9 mouse cellular contexts compared by ENCODE assay signal in genomic region chr19:19347017-19347416, GRCm38 (mm10).
DNase-seq lines count a peak whose midpoint lies in the region; ATAC-seq and TF ChIP-seq lines count a peak whose summit lies in the region.
"Had no signal": no experiment of that assay in that cellular context is flagged by ENCODE, and none has a peak within 500 bp of the region (broad histone marks: within the 10 kb centered on the region; RNA-seq: fewer than 3 reads in every experiment).

No protein-coding gene starts in this region.

- no peaks in the 10 kb centered on the region for H3K4me1 ChIP-seq in liver, embryonic 14.5 days (replicated peaks; ENCODE audit: control insufficient read depth in 2 of 2, insufficient read depth in 2 of 2, low read length in 1 of 2)
- no peaks in the 10 kb centered on the region for H3K4me1 ChIP-seq in MEL (ENCODE audit: control insufficient read depth in 1 of 2, insufficient read depth in 2 of 2, low read length in 2 of 2)
- H3K4me1 ChIP-seq in cortical plate, adult 2 months (ENCODE audit: control insufficient read depth, insufficient read depth, low read length) = no peaks in the 10 kb centered on the region
- H3K4me1 ChIP-seq: hindbrain, embryonic 15.5 days had no signal

- no peak overlapping the region for H3K4me2 ChIP-seq in liver, embryonic 14.5 days (ENCODE audit: low read depth)
- H3K4me2 ChIP-seq: hindbrain, embryonic 15.5 days had no signal

- intact Hi-C loops in gastrocnemius, adult 2 months (cut with DNase I) = no loop called here
- intact Hi-C loops in gastrocnemius, postnatal 14 days (cut with DNase I; ENCODE audit: low total_unique reads) = no loop called here

- no peaks in the 10 kb centered on the region for H3K9me3 ChIP-seq in liver, embryonic 14.5 days (ENCODE audit: control insufficient read depth, low read length)
- no peaks in the 10 kb centered on the region for H3K9me3 ChIP-seq in MEL (replicated peaks; ENCODE audit: insufficient read depth, low read length)
- H3K9me3 ChIP-seq: hindbrain, embryonic 15.5 days had no signal

- no peak; the same call in 1 of the 2 replicates for TF ChIP-seq RAD21 in MEL (IDR thresholded peaks at IDR 0.05; ENCODE audit: low read depth, low read length)

- peak; percentile 21; the same call in 1 of the 2 replicates for TF ChIP-seq CTCF in gastrocnemius, adult 2 months (IDR thresholded peaks at IDR 0.05)
- peak; percentile 19; the same call in 1 of the 2 replicates for TF ChIP-seq CTCF in liver, embryonic 14.5 days (IDR thresholded peaks at IDR 0.05; ENCODE audit: low read depth)
- peak in 1 of 3 experiments; percentile 20; a peak in 2 of 6 replicates for TF ChIP-seq CTCF in MEL (IDR thresholded peaks at IDR 0.05 in 2 of 3, conservative IDR thresholded peaks at IDR 0.05 in 1 of 3; ENCODE audit: control insufficient read depth in 1 of 3, insufficient read depth in 1 of 3, low read depth in 2 of 3, low read length in 3 of 3, poor library complexity in 1 of 3, severe bottlenecking in 1 of 3)
- peak; percentile 40 for TF ChIP-seq CTCF in cortical plate, adult 2 months (IDR thresholded peaks at IDR 0.05; ENCODE audit: extremely low read depth, insufficient read depth, low read length)

- no peaks in the 10 kb centered on the region for H3K27me3 ChIP-seq in liver, embryonic 14.5 days (ENCODE audit: control insufficient read depth, insufficient read depth, low read length)
- no peaks in the 10 kb centered on the region for H3K27me3 ChIP-seq in MEL (ENCODE audit: control insufficient read depth in 1 of 2, insufficient read depth in 2 of 2, low read length in 2 of 2)
- H3K27me3 ChIP-seq: hindbrain, embryonic 15.5 days had no signal

- H3K79me2 ChIP-seq in MEL (ENCODE audit: control insufficient read depth, insufficient read depth, low read length, poor library complexity) = no peaks in the 10 kb centered on the region

- H3K9ac ChIP-seq in liver, embryonic 14.5 days (replicated peaks) = no peak overlapping the region
- H3K9ac ChIP-seq in MEL (ENCODE audit: control insufficient read depth, low read depth, low read length, poor library complexity, severe bottlenecking) = no peak overlapping the region
- H3K9ac ChIP-seq: hindbrain, embryonic 15.5 days had no signal

- H3K36me3 ChIP-seq in liver, embryonic 14.5 days (replicated peaks; ENCODE audit: control insufficient read depth, insufficient read depth, low read depth) = no peaks in the 10 kb centered on the region
- H3K36me3 ChIP-seq in MEL (ENCODE audit: control insufficient read depth in 1 of 2, insufficient read depth in 2 of 2, low read length in 2 of 2) = no peaks in the 10 kb centered on the region
- H3K36me3 ChIP-seq: hindbrain, embryonic 15.5 days had no signal

- no peak overlapping the region for H3K27ac ChIP-seq in gastrocnemius, adult 2 months
- H3K27ac ChIP-seq in liver, embryonic 14.5 days = no peak overlapping the region
- no peak overlapping the region for H3K27ac ChIP-seq in MEL (ENCODE audit: control insufficient read depth, low read depth, low read length)
- H3K27ac ChIP-seq in cortical plate, adult 2 months (ENCODE audit: insufficient read depth, low read length) = no peak overlapping the region
- H3K27ac ChIP-seq: hindbrain, embryonic 15.5 days had no signal

- no peak overlapping the region for H3K4me3 ChIP-seq in gastrocnemius, adult 2 months
- no peak overlapping the region for H3K4me3 ChIP-seq in liver, embryonic 14.5 days (ENCODE audit: insufficient read depth in 1 of 2, low read depth in 2 of 2, low read length in 2 of 2)
- no peak overlapping the region for H3K4me3 ChIP-seq in MEL (ENCODE audit: control insufficient read depth in 1 of 2, insufficient read depth in 1 of 2, low read depth in 2 of 2, low read length in 2 of 2)
- no peak overlapping the region for H3K4me3 ChIP-seq in cortical plate, adult 2 months (ENCODE audit: insufficient read depth, low read length)
- H3K4me3 ChIP-seq: hindbrain, embryonic 15.5 days had no signal

- no peak for DNase-seq in gastrocnemius, adult 2 months
- DNase-seq in gastrocnemius, postnatal 14 days = no peak
- no peak for DNase-seq in liver, embryonic 14.5 days (ENCODE audit: low read depth in 3 of 3, low spot score in 3 of 3)
- DNase-seq in liver (no peak), MEL (ENCODE audit: low read depth, low spot score) (peak; percentile 9)
- no peak for DNase-seq in spleen, adult 12 weeks (ENCODE audit: low spot score)
- DNase-seq in right cerebral cortex, postnatal 25 days = no peak

- TF ChIP-seq POLR2A in MEL (IDR thresholded peaks at IDR 0.05; ENCODE audit: control insufficient read depth in 1 of 2, insufficient read depth in 1 of 2, low read depth in 1 of 2, low read length in 2 of 2, poor library complexity in 1 of 2) = no peak
- TF ChIP-seq POLR2A in cortical plate, adult 2 months (IDR thresholded peaks at IDR 0.05; ENCODE audit: extremely low read depth, insufficient read depth, low read length) = no peak

- ATAC-seq in liver, embryonic 14.5 days (ENCODE audit: insufficient read depth) = no peak

- 33% methylated on average over 2 of the region's 2 CpGs for WGBS in liver, embryonic 14.5 days (ENCODE audit: insufficient replicate concordance)

- TF ChIP-seq EP300 in liver, embryonic 14.5 days (IDR thresholded peaks at IDR 0.05; ENCODE audit: low read depth) = no peak
- no peak for TF ChIP-seq EP300 in MEL (IDR thresholded peaks at IDR 0.05; ENCODE audit: low read depth in 1 of 2, low read length in 2 of 2)

TF ChIP-seq in MEL, 35 proteins besides CTCF, POLR2A, EP300 and RAD21:
- no peak for TF ChIP-seq MAFK (IDR thresholded peaks at IDR 0.05; ENCODE audit: borderline replicate concordance, low read depth, low read length)
- no peak for TF ChIP-seq USF1 (IDR thresholded peaks at IDR 0.05; ENCODE audit: low read depth, low read length)
- no peak for TF ChIP-seq ETS1 (IDR thresholded peaks at IDR 0.05; ENCODE audit: low read depth, low read length)
- TF ChIP-seq SMC3 (IDR thresholded peaks at IDR 0.05; ENCODE audit: low read depth, low read length) = no peak
- TF ChIP-seq HCFC1 (IDR thresholded peaks at IDR 0.05; ENCODE audit: low read depth, low read length) = no peak
- TF ChIP-seq CHD1 (IDR thresholded peaks at IDR 0.05; ENCODE audit: low read depth, low read length) = no peak
- no peak for TF ChIP-seq GATA1 (IDR thresholded peaks at IDR 0.05; ENCODE audit: low read depth, low read length)
- no peak for TF ChIP-seq POLR2AphosphoS2 (IDR thresholded peaks at IDR 0.05; ENCODE audit: low read length)
- TF ChIP-seq UBTF (IDR thresholded peaks at IDR 0.05; ENCODE audit: borderline replicate concordance, insufficient read depth, low read depth, low read length) = no peak
- TF ChIP-seq TCF12 (IDR thresholded peaks at IDR 0.05; ENCODE audit: low read depth, low read length) = no peak
- TF ChIP-seq ZNF384 (IDR thresholded peaks at IDR 0.05; ENCODE audit: low read depth, low read length) = no peak
- no peak for TF ChIP-seq BHLHE40 (IDR thresholded peaks at IDR 0.05; ENCODE audit: borderline replicate concordance, low read depth, low read length)
- no peak for TF ChIP-seq ELF1 (IDR thresholded peaks at IDR 0.05; ENCODE audit: low read depth, low read length)
- no peak for TF ChIP-seq TBP (IDR thresholded peaks at IDR 0.05; ENCODE audit: low read depth, low read length)
- no peak for TF ChIP-seq NELFE (IDR thresholded peaks at IDR 0.05; ENCODE audit: low read depth, low read length)
- no peak for TF ChIP-seq JUND (IDR thresholded peaks at IDR 0.05; ENCODE audit: low read depth, low read length)
- TF ChIP-seq ZKSCAN1 (IDR thresholded peaks at IDR 0.05; ENCODE audit: low read depth, low read length) = no peak
- TF ChIP-seq MYB (IDR thresholded peaks at IDR 0.05; ENCODE audit: low read depth, low read length) = no peak
- TF ChIP-seq TAL1 (IDR thresholded peaks at IDR 0.05; ENCODE audit: low read length) = no peak
TF ChIP-seq in MEL: peak in this region for 0.
